Mouse (Mus musculus): Measurements from ENCODE around the gene Mcm9.
A peak's percentile ranks its signal among the peaks of the same experiment; 100 is the strongest.

Mcm9 gene

DNA sequence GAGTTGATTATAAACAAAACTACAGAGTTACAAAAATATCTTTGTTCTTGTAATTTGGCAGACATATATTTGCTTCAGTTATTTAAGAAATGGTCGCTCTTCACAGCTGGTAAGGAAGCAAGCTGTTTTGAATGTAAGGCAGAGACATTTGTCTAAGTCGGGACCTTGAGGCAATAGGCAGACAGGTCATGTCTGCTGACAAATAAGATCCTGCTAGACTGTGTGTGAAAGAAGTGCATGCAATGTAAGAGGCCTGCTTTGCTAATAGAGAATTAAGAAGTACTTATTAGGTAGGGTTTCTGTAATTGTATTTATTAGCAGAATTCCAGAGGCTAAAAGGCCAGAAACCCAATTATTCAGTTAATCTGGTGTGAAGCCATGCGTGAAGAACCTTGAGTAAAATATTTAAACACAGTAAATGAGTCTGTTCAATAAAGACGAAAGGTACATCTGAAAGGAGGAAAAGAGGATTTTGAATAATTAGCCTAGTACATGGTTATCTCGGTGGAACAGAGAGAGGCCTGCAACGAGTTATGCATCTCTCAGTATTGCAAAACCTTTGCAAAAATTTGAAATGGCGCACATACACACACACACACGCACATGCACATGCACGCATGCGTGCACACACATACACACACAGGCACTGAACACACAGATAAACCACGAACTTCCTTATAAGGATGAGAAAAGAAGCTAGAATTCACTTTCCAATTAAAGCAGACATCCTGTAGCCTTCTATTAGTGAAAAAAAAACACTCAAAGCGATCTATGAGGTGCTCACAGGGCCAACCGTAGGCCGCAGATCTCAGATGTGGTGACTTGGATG lies 112.3 kb downstream of the Mcm9 start:
- Histone ChIP-seq H3K4me1 (replicated peaks; ENCODE audit: low read depth, low read length) (no peaks in the 10 kb centered on the region), H3K27me3 (ENCODE audit: insufficient read depth, low read length) (no peaks in the 10 kb centered on the region), H3K36me3 (ENCODE audit: insufficient read depth, low read length) (no peaks in the 10 kb centered on the region), H3K9me3 (ENCODE audit: low read length) (no peaks in the 10 kb centered on the region), H3K4me3 (replicated peaks; ENCODE audit: low read length) (no peak overlapping the region)
- no peak for TF ChIP-seq NANOG (IDR thresholded peaks at IDR 0.05; ENCODE audit: borderline replicate concordance, low read length)
- TF ChIP-seq CTCF (conservative IDR thresholded peaks at IDR 0.05; ENCODE audit: low read length) = no peak
- no peak for TF ChIP-seq POU5F1 (IDR thresholded peaks at IDR 0.05; ENCODE audit: borderline replicate concordance, low read length)

DNA sequence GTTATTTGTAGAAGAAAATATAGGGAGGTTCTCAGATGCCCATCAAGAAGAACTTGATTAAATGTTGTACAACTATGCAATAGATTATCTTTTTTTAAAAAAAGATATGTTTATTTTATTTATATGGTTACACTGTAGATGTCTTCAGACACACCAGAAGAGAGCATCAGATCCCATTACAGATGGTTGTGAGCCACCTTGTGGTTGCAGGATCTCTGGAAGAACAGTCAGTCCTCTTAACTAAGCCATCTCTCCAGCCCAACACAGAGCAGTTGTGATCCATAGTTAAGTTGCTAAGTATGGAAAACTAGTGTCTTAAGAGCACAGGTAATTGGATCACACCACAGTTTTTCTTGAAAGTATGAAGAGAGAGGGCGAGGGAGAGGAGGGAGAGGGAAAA lies 117.7 kb downstream of the Mcm9 start:
- Histone ChIP-seq H3K36me3 (ENCODE audit: insufficient read depth, low read length) (no peaks in the 10 kb centered on the region), H3K9me3 (ENCODE audit: low read length) (no peaks in the 10 kb centered on the region), H3K27me3 (ENCODE audit: insufficient read depth, low read length) (no peaks in the 10 kb centered on the region), H3K4me1 (replicated peaks; ENCODE audit: low read depth, low read length) (no peaks in the 10 kb centered on the region), H3K4me3 (replicated peaks; ENCODE audit: low read length) (no peak overlapping the region)
- TF ChIP-seq CTCF (conservative IDR thresholded peaks at IDR 0.05; ENCODE audit: low read length) = no peak
- no peak for TF ChIP-seq POU5F1 (IDR thresholded peaks at IDR 0.05; ENCODE audit: borderline replicate concordance, low read length)
- no peak for TF ChIP-seq NANOG (IDR thresholded peaks at IDR 0.05; ENCODE audit: borderline replicate concordance, low read length)

- TF ChIP-seq NANOG (IDR thresholded peaks at IDR 0.05; ENCODE audit: borderline replicate concordance, low read length) (no peak), CTCF (conservative IDR thresholded peaks at IDR 0.05; ENCODE audit: low read length) (peak; percentile 50)
- H3K4me1 ChIP-seq (replicated peaks; ENCODE audit: low read depth, low read length) = peaks cover 12% of the 10 kb centered on the region; the same call in 1 of the 2 replicates
- no peaks in the 10 kb centered on the region for H3K36me3 ChIP-seq (ENCODE audit: insufficient read depth, low read length)
- H3K4me3 ChIP-seq (replicated peaks; ENCODE audit: low read length) = no peak overlapping the region
- H3K9me3 ChIP-seq (ENCODE audit: low read length) = no peaks in the 10 kb centered on the region
- H3K27me3 ChIP-seq (ENCODE audit: insufficient read depth, low read length) = no peaks in the 10 kb centered on the region
These were observed 121.0 kb downstream of the Mcm9 start for GRCm38 (mm10) chr10:53509158-53509773.

DNA sequence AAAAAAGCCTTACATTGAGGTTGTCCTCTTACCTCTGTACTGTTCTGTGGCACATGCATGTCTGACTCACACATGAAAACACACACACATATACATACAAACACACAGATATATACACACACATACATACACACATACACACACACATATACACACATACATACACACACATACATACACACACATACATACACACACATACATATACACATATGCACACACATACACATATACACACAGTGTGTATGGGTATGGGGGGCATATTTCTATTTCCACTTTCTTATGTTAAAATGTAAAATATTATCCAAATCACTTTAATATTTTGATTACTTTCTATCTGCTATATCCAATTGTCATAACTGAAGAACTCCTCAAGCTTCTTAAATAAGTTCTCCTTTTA lies 121.6 kb downstream of the Mcm9 start:
- H3K27me3 ChIP-seq (ENCODE audit: insufficient read depth, low read length) = no peaks in the 10 kb centered on the region
- no peak for TF ChIP-seq NANOG (IDR thresholded peaks at IDR 0.05; ENCODE audit: borderline replicate concordance, low read length)
- TF ChIP-seq CTCF (conservative IDR thresholded peaks at IDR 0.05; ENCODE audit: low read length) = no peak
- no peak for TF ChIP-seq POU5F1 (IDR thresholded peaks at IDR 0.05; ENCODE audit: borderline replicate concordance, low read length)
- H3K4me3 ChIP-seq (replicated peaks; ENCODE audit: low read length) = no peak overlapping the region
- H3K9me3 ChIP-seq (ENCODE audit: low read length) = no peaks in the 10 kb centered on the region
- peaks cover 17% of the 10 kb centered on the region; the same call in 1 of the 2 replicates for H3K4me1 ChIP-seq (replicated peaks; ENCODE audit: low read depth, low read length)
- no peaks in the 10 kb centered on the region for H3K36me3 ChIP-seq (ENCODE audit: insufficient read depth, low read length)

GRCm38 (mm10) chr10:53505526-53505925 lies 124.7 kb downstream of the Mcm9 start:
- H3K4me1 ChIP-seq (replicated peaks; ENCODE audit: low read depth, low read length) = peaks cover 29% of the 10 kb centered on the region
- TF ChIP-seq POU5F1 (IDR thresholded peaks at IDR 0.05; ENCODE audit: borderline replicate concordance, low read length) (no peak), NANOG (IDR thresholded peaks at IDR 0.05; ENCODE audit: borderline replicate concordance, low read length) (no peak), CTCF (conservative IDR thresholded peaks at IDR 0.05; ENCODE audit: low read length) (no peak)
- peaks cover 11% of the 10 kb centered on the region for H3K27me3 ChIP-seq (ENCODE audit: insufficient read depth, low read length)
- H3K4me3 ChIP-seq (replicated peaks; ENCODE audit: low read length) = no peak overlapping the region
- H3K36me3 ChIP-seq (ENCODE audit: insufficient read depth, low read length) = no peaks in the 10 kb centered on the region
- no peaks in the 10 kb centered on the region for H3K9me3 ChIP-seq (ENCODE audit: low read length)

DNA sequence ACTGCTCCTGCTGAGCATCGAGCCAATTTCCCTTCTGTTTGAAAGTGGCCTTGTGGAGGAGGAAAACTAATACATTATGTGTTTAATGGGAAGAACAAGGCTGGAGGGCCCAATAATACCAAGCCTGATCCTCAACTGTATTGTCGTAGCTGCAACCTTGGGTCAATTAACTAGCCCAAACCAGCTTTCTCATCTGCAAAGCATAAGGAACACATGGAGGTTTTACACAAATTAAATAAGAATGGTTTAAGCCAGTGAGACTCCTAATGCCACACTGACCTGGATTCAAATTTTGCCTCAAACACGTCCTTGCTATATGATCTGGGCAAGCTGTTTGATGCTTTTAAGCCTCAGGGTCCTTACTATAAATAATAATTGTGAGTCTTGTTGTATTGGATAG lies 125.2 kb downstream of the Mcm9 start:
- peaks cover 11% of the 10 kb centered on the region for H3K27me3 ChIP-seq (ENCODE audit: insufficient read depth, low read length)
- no peaks in the 10 kb centered on the region for H3K36me3 ChIP-seq (ENCODE audit: insufficient read depth, low read length)
- TF ChIP-seq CTCF (conservative IDR thresholded peaks at IDR 0.05; ENCODE audit: low read length) (no peak), POU5F1 (IDR thresholded peaks at IDR 0.05; ENCODE audit: borderline replicate concordance, low read length) (no peak), NANOG (IDR thresholded peaks at IDR 0.05; ENCODE audit: borderline replicate concordance, low read length) (no peak)
- H3K4me1 ChIP-seq (replicated peaks; ENCODE audit: low read depth, low read length) = peaks cover 29% of the 10 kb centered on the region
- H3K4me3 ChIP-seq (replicated peaks; ENCODE audit: low read length) = no peak overlapping the region
- no peaks in the 10 kb centered on the region for H3K9me3 ChIP-seq (ENCODE audit: low read length)

DNA sequence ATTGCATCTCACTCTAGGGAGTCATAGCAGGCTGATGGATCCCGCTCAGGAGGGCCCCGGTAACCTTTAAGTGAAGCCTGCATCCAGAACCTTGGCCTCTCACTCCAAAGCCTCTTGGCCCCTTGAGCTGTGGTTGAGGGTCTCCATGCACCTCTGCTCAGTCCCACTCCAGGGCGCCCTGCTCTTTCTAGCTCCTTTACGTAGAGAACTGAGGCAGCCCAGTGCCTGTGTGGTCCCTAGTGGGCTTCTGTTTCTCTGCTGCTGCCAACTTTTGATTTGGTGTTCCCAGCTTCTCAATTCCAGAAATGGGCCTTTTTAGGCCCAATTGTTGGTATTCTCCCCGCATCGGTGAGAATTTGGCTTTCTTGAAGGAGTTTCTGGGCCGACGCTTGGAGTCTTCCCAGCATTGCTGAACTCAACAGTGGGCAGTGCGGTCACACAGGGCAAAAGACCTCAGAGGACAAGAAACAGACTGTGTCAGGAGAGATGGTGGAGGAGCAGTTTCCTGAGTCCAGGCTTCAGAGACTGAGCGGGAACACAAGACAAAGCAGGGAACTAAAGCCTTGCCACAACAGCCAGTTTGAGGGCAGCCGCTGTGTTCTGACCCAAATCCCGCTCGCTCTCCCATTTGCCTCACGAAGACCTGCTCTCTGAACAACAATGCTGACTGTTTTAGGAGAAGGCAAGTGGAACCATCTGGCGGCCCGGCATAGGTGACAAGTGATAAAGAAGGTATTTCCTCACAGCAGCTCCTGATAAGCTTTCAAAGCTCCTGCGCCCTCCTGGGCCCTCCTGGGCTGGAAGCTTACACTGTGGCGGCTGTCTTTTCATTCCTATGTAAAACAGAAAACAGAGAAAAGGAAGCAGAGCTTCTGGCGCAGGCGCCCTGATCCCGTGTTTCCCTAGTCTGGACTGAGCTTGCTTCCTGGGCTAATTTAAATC lies 127.1 kb downstream of the Mcm9 start:
- Histone ChIP-seq H3K4me3 (replicated peaks; ENCODE audit: low read length) (peak overlapping the region; percentile 58), H3K27me3 (ENCODE audit: insufficient read depth, low read length) (peaks cover 11% of the 10 kb centered on the region), H3K36me3 (ENCODE audit: insufficient read depth, low read length) (no peaks in the 10 kb centered on the region), H3K9me3 (ENCODE audit: low read length) (peaks cover 18% of the 10 kb centered on the region), H3K4me1 (replicated peaks; ENCODE audit: low read depth, low read length) (peaks cover 29% of the 10 kb centered on the region)
- no peak for TF ChIP-seq NANOG (IDR thresholded peaks at IDR 0.05; ENCODE audit: borderline replicate concordance, low read length)
- no peak for TF ChIP-seq CTCF (conservative IDR thresholded peaks at IDR 0.05; ENCODE audit: low read length)
- TF ChIP-seq POU5F1 (IDR thresholded peaks at IDR 0.05; ENCODE audit: borderline replicate concordance, low read length) = no peak

- peaks cover 29% of the 10 kb centered on the region for H3K4me1 ChIP-seq (replicated peaks; ENCODE audit: low read depth, low read length)
- H3K4me3 ChIP-seq (replicated peaks; ENCODE audit: low read length) = no peak overlapping the region
- no peak for TF ChIP-seq CTCF (conservative IDR thresholded peaks at IDR 0.05; ENCODE audit: low read length)
- no peak for TF ChIP-seq POU5F1 (IDR thresholded peaks at IDR 0.05; ENCODE audit: borderline replicate concordance, low read length)
- TF ChIP-seq NANOG (IDR thresholded peaks at IDR 0.05; ENCODE audit: borderline replicate concordance, low read length) = no peak
- peaks cover 11% of the 10 kb centered on the region for H3K27me3 ChIP-seq (ENCODE audit: insufficient read depth, low read length)
- H3K36me3 ChIP-seq (ENCODE audit: insufficient read depth, low read length) = no peaks in the 10 kb centered on the region
- H3K9me3 ChIP-seq (ENCODE audit: low read length) = peaks cover 25% of the 10 kb centered on the region
These were observed 127.8 kb downstream of the Mcm9 start for GRCm38 (mm10) chr10:53502471-53502870.
